Mouse (Mus musculus): Measurements from ENCODE around the gene Fryl. TPM values are rescaled to one million over a fixed set of nuclear protein-coding genes. Genes with fewer than 3 reads are reported as not detected.

Fryl gene
- polyA plus RNA-seq, 1 experiment from 2014 or later: 48.7 TPM

DNA sequence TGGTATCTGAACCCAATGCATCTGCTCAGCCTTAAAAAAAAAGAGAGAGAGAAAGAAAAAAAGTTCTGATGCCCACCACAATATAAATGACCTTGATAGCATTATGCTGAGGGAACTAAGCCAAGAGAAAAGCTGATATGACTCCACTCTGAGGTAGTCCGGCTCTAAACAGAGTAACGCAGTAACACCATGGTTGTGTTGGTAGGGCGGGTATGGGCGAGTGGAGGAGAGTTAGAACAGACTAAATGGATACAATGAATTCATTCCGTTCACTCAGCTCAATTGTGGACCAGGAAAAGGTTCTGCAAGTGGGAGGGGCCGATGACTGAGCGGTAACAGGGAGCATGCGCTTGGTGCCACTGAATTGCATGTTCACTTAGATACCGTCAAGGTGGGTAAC is 40.4 kb downstream of the Fryl start:
- Histone ChIP-seq H3K9ac (replicated peaks) (no peak overlapping the region), H3K27me3 (no peaks in the 10 kb centered on the region), H3K4me3 (no peak overlapping the region), H3K36me3 (peaks cover 32% of the 10 kb centered on the region; the same call in 1 of the 2 replicates), H3K9me3 (no peaks in the 10 kb centered on the region), H3K4me2 (replicated peaks) (no peak overlapping the region), H3K27ac (replicated peaks) (no peak overlapping the region), H3K4me1 (no peaks in the 10 kb centered on the region; the same call in 1 of the 2 replicates)
- 92% methylated on average over 9 of the region's 9 CpGs for WGBS
- no peak for ATAC-seq (ENCODE audit: low FRiP score, low read depth)

DNA sequence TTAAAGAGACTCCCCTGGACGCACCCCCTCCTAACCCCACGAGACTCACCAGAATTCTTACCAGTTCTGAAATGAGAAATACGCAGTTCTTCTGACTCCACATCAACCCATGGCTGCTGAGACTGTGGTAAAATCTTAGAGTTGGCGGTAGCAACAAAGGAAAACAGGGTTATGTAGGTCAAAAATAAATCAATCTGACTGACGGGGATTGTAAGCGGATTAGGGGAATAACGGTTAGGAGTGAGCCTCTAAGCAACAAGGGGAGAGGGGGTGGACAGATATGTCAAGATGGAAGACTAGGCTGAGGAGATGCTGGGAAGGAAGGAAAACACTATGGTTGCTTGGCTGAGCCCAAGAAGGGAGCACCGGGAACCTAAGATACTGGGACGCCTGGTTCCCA is 44.0 kb downstream of the Fryl start:
- H3K4me2 ChIP-seq (replicated peaks): no peak overlapping the region
- H3K27ac ChIP-seq (replicated peaks): no peak overlapping the region
- no peak for ATAC-seq (ENCODE audit: low FRiP score, low read depth)
- no peak overlapping the region for H3K9ac ChIP-seq (replicated peaks)
- no peaks in the 10 kb centered on the region for H3K9me3 ChIP-seq
- no peak overlapping the region for H3K4me3 ChIP-seq
- 81% methylated on average over 9 of the region's 9 CpGs for WGBS
- no peaks in the 10 kb centered on the region for H3K27me3 ChIP-seq
- peaks cover 16% of the 10 kb centered on the region for H3K4me1 ChIP-seq
- peaks cover 25% of the 10 kb centered on the region; the same call in 1 of the 2 replicates for H3K36me3 ChIP-seq

DNA sequence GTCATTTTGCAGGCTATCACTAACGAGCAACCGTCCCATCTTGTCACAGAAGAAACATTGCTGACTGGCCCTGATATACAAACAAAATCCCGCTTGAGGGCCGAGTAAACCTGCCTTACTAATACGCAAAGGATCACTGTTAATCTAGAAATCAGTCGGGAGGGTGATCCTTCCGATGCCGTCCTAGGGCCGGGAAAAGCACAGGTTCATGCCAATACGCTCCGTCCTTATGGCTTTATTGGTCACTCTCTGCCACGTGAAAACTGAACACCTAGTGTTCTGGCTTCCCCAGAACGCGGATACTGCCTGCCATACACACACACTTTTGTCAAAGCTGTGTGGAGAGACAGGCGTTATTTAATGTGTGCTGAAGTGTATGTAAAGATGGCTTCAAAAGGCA is 44.5 kb downstream of the Fryl start:
- no peak for ATAC-seq (ENCODE audit: low FRiP score, low read depth)
- no peak overlapping the region for H3K9ac ChIP-seq (replicated peaks)
- H3K4me1 ChIP-seq: peaks cover 16% of the 10 kb centered on the region
- WGBS: 95% methylated on average over 15 of the region's 15 CpGs
- no peak overlapping the region for H3K4me2 ChIP-seq (replicated peaks)
- no peaks in the 10 kb centered on the region for H3K27me3 ChIP-seq
- H3K36me3 ChIP-seq: peaks cover 25% of the 10 kb centered on the region; the same call in 1 of the 2 replicates
- H3K27ac ChIP-seq (replicated peaks): no peak overlapping the region
- no peaks in the 10 kb centered on the region for H3K9me3 ChIP-seq
- no peak overlapping the region for H3K4me3 ChIP-seq

DNA sequence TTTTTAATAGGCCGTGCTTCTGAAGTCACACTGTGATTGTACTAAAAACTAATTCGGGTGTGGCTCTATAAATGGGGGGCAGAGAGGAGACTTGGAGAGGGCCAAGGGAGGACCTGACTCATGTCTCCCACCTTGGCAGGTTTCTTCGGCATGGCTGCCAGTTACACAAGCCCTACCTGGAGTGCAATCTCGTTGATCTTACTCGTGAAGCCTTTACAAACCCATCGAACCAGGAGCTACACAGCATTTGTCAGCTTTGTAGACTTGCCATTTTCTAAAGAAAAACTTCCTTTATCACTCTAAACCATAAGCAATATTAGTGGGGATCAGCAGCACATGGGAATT is 45.5 kb downstream of the Fryl start:
- H3K4me2 ChIP-seq (replicated peaks): no peak overlapping the region
- peaks cover 25% of the 10 kb centered on the region; the same call in 1 of the 2 replicates for H3K36me3 ChIP-seq
- H3K9me3 ChIP-seq: no peaks in the 10 kb centered on the region
- no peaks in the 10 kb centered on the region for H3K27me3 ChIP-seq
- no peak overlapping the region for H3K9ac ChIP-seq (replicated peaks)
- H3K27ac ChIP-seq (replicated peaks): no peak overlapping the region
- 97% methylated on average over 6 of the region's 6 CpGs for WGBS
- ATAC-seq (ENCODE audit: low FRiP score, low read depth): no peak
- H3K4me1 ChIP-seq: peaks cover 16% of the 10 kb centered on the region
- no peak overlapping the region for H3K4me3 ChIP-seq

DNA sequence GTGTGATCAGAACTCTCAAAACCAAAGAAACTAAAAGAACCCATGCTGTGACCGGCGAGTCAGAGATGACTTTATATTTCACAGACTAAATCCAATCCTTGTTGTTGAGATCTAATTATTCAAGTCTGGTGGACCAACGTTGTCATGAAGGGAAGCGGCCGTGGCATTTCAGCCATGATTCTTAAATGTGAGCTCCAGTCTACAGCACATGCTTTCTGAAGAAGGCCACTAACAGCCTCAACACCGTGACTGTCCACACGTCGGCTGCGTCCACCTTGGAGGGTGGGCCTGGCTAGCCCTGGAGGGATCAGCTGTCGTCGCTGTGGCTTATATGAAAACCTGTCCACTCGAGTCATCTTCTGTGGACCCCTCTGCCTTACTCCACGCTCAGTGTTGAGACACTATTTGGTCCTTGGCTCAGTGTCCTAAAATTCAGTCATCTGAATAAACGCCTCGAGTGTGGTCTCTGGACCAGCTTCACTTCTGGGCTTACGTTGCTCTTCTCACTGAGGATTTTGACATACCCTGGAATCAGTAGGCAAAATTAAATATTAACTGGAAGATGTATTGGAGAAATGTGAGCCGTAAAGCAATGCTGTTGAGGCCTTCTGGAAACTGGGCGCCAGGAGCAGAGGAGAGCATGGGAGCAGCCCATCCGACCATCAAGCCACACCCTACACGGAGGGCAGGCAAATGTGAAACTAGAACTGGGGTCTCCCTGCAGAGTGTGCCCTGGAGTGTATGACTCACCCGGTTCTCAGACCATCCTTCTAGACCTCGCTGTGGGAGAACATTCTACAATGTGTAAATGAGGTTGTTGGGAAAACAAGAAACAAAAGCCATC is 46.1 kb downstream of the Fryl start:
- Histone ChIP-seq H3K36me3 (peaks cover 25% of the 10 kb centered on the region; the same call in 1 of the 2 replicates), H3K4me3 (no peak overlapping the region), H3K27ac (replicated peaks) (no peak overlapping the region), H3K4me2 (replicated peaks) (no peak overlapping the region), H3K27me3 (no peaks in the 10 kb centered on the region), H3K9me3 (no peaks in the 10 kb centered on the region), H3K9ac (replicated peaks) (no peak overlapping the region), H3K4me1 (peaks cover 16% of the 10 kb centered on the region)
- 89% methylated on average over 22 of the region's 22 CpGs for WGBS
- no peak for ATAC-seq (ENCODE audit: low FRiP score, low read depth)

DNA sequence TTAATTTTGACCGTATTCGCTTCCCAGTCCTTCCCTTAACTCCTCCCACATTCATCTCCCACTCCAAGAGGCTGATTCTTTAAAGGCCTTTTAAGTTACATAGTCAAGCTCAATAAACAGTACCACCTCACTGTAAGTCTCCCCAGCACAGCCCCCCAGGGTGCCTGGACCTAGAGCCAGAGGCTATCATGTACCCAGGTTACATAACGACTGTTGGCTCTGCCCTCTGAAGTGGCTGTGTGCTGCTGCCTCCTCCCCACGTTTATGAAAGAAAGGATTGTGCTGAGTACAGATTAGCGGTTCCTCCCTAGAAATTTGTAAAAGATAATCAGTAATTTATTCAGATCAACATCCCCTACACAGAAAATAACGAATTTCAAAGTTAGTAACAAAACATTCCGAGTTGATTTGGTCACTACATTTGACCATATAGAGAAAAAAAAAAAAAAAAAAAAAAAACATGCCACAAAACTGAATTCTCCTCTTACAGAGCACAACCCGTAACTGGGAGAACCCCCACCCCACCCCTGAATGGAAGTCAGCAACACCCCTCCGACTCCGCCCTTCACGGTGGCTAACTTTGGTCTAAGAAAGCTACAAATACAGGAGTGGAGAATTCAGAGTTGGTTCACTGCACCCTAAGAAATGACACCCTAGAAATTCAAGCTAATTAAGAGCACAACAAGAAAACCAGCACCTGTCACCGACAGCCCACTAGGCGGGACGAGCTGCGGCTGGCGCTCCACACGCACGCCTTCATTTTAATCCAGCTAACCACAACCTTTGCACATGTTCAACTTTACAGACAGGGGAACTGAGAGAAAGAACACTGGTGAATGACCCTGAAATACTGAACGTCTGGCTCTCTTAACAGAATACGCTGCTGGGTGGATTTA is 47.0 kb downstream of the Fryl start:
- no peaks in the 10 kb centered on the region for H3K9me3 ChIP-seq
- no peaks in the 10 kb centered on the region for H3K27me3 ChIP-seq
- no peak overlapping the region for H3K27ac ChIP-seq (replicated peaks)
- ATAC-seq (ENCODE audit: low FRiP score, low read depth): no peak
- H3K9ac ChIP-seq (replicated peaks): no peak overlapping the region
- WGBS: 68% methylated on average over 20 of the region's 20 CpGs
- H3K4me1 ChIP-seq: peaks cover 16% of the 10 kb centered on the region
- H3K36me3 ChIP-seq: peaks cover 25% of the 10 kb centered on the region; the same call in 1 of the 2 replicates
- no peak overlapping the region for H3K4me2 ChIP-seq (replicated peaks)
- no peak overlapping the region for H3K4me3 ChIP-seq

DNA sequence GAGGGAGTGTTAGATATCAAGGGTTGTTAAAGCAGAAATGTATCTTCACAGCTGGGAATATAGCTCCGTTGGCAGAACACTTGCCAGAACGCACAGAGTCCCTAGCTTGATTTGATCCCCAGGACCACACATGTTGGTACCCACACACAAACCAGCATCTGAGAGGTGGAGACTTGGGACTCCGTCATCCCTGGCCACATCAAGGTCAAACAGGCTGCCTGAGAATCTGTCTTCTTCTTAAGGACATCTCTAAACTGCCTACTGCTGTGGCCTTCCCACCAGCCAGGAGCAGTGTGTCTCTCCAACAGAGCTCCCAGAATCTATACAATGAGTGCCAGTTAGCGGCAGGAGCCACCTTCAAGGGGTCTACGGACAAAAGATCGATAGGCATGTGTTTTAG is 47.8 kb downstream of the Fryl start:
- peaks cover 16% of the 10 kb centered on the region for H3K4me1 ChIP-seq
- ATAC-seq (ENCODE audit: low FRiP score, low read depth): no peak
- no peak overlapping the region for H3K9ac ChIP-seq (replicated peaks)
- H3K4me3 ChIP-seq: no peak overlapping the region
- H3K4me2 ChIP-seq (replicated peaks): no peak overlapping the region
- no peaks in the 10 kb centered on the region for H3K27me3 ChIP-seq
- 77% methylated on average over 6 of the region's 6 CpGs for WGBS
- no peaks in the 10 kb centered on the region for H3K9me3 ChIP-seq
- no peak overlapping the region for H3K27ac ChIP-seq (replicated peaks)
- H3K36me3 ChIP-seq: peaks cover 27% of the 10 kb centered on the region; the same call in 1 of the 2 replicates

DNA sequence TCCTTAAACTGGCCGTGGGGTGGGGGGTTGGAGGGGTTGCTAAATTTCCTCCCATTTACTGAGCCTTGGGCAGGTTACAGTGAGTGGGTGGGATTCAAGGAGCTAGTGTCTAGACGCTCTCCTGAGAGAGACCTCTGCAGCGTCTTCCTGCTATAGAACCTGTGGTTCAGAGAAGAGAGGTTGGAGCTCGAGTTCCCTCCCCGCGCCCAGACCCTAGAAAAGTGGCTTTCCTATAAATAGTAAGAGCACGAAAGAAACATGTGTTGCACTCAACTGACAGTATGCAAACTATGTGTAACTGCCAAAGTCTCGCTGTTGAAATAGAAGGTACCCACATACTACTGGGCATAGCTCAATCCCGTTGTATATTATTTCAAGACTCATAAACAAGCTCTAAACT is 49.7 kb downstream of the Fryl start:
- 97% methylated on average over 9 of the region's 9 CpGs for WGBS
- no peak overlapping the region for H3K9ac ChIP-seq (replicated peaks)
- H3K27me3 ChIP-seq: no peaks in the 10 kb centered on the region
- peaks cover 13% of the 10 kb centered on the region; the same call in 1 of the 2 replicates for H3K36me3 ChIP-seq
- no peak overlapping the region for H3K4me2 ChIP-seq (replicated peaks)
- H3K4me3 ChIP-seq: no peak overlapping the region
- no peak overlapping the region for H3K27ac ChIP-seq (replicated peaks)
- no peaks in the 10 kb centered on the region for H3K9me3 ChIP-seq
- no peak for ATAC-seq (ENCODE audit: low FRiP score, low read depth)
- peaks cover 16% of the 10 kb centered on the region for H3K4me1 ChIP-seq

DNA sequence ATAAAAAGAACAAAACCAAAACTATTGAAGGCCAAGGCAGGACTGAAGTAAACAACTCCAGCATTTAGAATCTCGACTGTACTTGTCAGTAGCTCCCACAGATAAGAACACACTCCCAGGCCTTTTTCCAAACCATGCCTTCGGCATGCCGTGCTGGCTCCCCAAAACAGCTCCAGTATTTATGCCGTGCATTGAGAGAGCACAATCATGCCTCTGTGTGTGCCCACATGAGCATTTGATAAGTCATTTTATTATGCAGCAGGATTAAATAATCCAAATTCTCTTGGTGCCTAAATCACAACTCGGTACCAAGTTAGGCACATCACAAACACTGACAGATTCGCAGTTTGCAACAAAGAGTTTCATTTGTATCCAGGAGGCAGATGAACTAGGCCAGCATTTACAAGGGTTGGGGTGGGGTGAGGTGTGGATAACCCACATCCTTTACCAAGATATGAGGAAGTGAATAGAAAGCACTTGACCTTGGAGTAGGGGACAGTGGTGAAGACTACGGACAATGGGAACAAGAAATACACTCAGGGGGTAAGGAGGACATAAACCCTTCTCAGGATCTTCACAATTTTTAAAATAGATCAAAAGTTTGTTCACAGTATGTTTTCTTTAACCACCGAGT is 50.3 kb downstream of the Fryl start:
- 88% methylated on average over 8 of the region's 8 CpGs for WGBS
- H3K27me3 ChIP-seq: no peaks in the 10 kb centered on the region
- no peak overlapping the region for H3K27ac ChIP-seq (replicated peaks)

DNA sequence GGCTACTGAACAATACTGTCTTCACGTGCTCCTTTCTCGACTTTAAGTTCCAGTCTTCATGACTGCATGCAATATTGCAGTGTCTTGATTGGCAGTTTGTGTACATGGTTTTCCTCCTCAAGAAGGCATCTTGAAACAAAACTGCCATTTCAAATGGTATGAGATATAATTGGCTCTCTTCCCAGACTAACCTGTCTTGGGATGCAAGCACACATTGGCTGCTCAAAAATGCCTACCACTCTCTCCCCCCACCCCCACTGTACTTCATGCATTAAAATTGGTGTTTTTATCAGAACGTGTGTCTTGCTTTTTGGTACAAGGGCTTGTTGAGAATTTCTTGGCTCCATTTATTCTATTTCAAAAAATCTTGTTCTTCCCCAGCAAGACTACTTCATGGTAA is 51.4 kb downstream of the Fryl start:
- Histone ChIP-seq H3K27ac (replicated peaks) (no peak overlapping the region), H3K9ac (replicated peaks) (no peak overlapping the region), H3K27me3 (no peaks in the 10 kb centered on the region), H3K4me2 (replicated peaks) (no peak overlapping the region), H3K4me1 (peaks cover 13% of the 10 kb centered on the region), H3K4me3 (no peak overlapping the region), H3K9me3 (no peaks in the 10 kb centered on the region), H3K36me3 (peaks cover 6% of the 10 kb centered on the region; the same call in 1 of the 2 replicates)
- 93% methylated on average over 3 of the region's 3 CpGs for WGBS
- ATAC-seq (ENCODE audit: low FRiP score, low read depth): no peak

More for the DNA sequence above, 50.3 kb downstream of the Fryl start:
- Histone ChIP-seq H3K36me3 (peaks cover 13% of the 10 kb centered on the region; the same call in 1 of the 2 replicates), H3K9me3 (no peaks in the 10 kb centered on the region), H3K9ac (replicated peaks) (no peak overlapping the region), H3K4me2 (replicated peaks) (no peak overlapping the region), H3K4me1 (peaks cover 16% of the 10 kb centered on the region), H3K4me3 (no peak overlapping the region)
- no peak for ATAC-seq (ENCODE audit: low FRiP score, low read depth)

DNA sequence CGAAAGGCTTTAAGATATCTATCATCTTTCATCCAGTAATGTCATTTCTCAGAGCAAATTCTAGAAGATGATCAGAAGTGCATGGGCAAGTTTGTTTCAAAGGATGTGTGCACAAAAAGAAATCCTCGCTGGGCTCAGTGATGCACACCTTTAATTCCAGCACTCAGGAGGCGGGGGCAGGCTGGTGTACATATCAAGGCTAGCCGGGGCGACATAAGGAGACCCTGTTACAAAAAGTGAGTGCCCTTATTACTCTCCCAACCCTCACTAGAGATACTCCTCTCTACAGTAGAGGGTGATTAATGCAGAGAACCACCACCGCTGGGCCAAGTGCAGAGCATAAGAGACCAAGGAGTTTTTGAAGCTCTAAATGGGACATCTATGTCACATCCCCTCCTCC is 53.9 kb downstream of the Fryl start:
- no peak overlapping the region for H3K4me2 ChIP-seq (replicated peaks)
- no peaks in the 10 kb centered on the region for H3K9me3 ChIP-seq
- H3K9ac ChIP-seq (replicated peaks): no peak overlapping the region
- H3K27me3 ChIP-seq: no peaks in the 10 kb centered on the region
- H3K27ac ChIP-seq (replicated peaks): no peak overlapping the region
- no peak overlapping the region for H3K4me3 ChIP-seq
- no peaks in the 10 kb centered on the region for H3K4me1 ChIP-seq
- 0 out of 2 replicates have a peak, but pooled peaks cover 6% of the 10 kb centered on the region for H3K36me3 ChIP-seq
- no peak for ATAC-seq (ENCODE audit: low FRiP score, low read depth)
- 95% methylated on average over 6 of the region's 6 CpGs for WGBS
